Mouse (Mus musculus) gastrocnemius, adult 18-20 months (tissue): ENCODE measurements around the gene Zdhhc3. TPM values are rescaled to one million over a fixed set of nuclear protein-coding genes. Genes with fewer than 3 reads are reported as not detected.

Experiments
- DNase-seq: peaks from one replicate; pipeline ENCODE4 v3.0.0; 2021; ENCODE audit warnings: low spot score
- long read RNA-seq, 2 experiments: library from polyadenylated mRNA; stranded (forward); transcript quantifications; one replicate each; pipeline ENCODE4 v2.0.0; 2021
- total RNA-seq, 2 experiments: library from RNA; stranded (reverse); gene quantifications; 2 replicates each; pipeline ENCODE4 v1.2.3; 2021

Zdhhc3 gene
- total RNA-seq, result 10 to 100 TPM; 59.7 to 66.6 TPM
- long read RNA-seq, experiment 1, full-length matches to known transcripts, result 56 of 97 reads
- long read RNA-seq, experiment 1, partial matches to known transcripts, result 2 of 97 reads
- long read RNA-seq, experiment 1, other reads (novel, unspliced or antisense), result 39 of 97 reads
- long read RNA-seq, experiment 2, full-length matches to known transcripts, result 48 of 84 reads
- long read RNA-seq, experiment 2, partial matches to known transcripts, result 3 of 84 reads
- long read RNA-seq, experiment 2, other reads (novel, unspliced or antisense), result 33 of 84 reads

DNA sequence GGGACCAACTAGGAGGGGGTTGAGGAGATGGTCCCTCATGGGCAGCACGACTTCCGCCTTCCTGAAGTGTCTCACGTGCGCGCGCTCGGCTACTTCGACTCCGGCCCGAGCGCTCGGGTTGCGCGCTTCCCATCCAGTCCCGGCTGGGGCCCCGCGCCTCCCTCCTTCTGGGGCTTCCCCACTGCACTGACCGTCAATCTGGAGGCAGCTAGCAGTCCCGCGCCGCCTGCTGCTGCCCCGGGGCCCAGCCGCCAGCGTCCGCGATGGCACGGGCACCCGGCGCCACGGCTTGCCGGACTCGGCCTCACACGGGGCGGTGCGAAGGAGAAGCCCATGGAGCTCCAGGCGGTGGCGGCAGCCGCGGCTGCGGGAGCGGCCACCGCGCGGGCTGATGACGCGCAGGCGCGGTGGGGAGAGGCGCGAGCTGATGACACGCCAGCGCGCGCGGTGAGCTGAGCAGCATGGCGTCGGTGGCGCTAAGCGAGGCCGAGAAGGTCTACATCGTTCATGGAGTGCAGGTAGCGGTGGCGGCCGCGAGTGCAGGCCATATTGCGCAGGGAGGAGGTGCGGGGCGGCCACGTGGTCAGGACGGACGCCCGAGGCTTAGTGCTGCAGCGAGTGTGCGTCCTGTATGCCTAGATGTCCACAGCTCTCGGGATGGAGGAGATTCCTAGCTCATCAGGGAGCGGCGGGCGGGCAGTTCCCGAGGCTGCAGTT, at the start of gene Zdhhc3, which contains the start of gene Exosc7:
Gene Zdhhc3, minus strand, starts transcription at position 401 of the 717 bp plus-strand sequence.
Gene Exosc7, plus strand, starts transcription at position 411 of the 717 bp plus-strand sequence.
- DNase-seq, result peak; percentile 79

DNA sequence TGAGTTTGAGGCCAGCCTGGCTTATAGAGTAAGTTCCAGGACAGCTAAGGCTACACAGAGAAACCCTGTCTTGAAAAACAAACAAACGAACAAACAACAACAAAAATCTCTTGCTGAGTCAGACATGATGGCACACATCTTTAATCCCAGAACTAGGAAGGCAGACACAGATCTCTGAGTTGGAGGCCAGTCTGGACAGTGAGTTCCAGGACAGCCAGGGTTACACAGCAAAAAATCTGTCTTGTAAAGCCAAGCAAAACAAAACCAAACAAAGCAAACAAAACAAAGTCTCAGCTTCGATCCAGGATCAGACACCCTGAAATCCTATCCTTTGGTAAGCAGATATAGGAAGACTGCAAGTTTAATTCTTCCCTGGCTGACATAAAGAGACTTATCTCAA, 48.8 kb upstream of the Zdhhc3 start:
- DNase-seq, result no peak

DNA sequence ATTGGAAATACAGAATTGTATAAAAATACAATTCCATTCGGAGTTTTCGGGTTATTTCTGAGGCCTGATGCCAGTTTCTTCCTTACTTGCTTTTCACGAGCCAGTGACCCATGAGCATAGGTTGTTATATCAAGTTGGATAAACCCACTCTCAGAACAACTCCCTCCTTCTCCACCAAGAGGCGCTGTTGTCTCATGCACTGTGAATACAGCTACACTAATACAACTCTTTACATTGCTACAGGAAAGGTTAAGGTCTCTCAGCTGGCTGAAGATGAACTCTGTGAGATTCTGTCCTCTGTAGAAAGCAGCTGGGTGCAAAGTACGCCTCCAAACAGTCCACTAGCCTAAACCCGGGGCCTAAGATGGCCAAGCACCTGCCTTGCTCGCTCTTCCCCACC, 46.3 kb upstream of the Zdhhc3 start:
- peak; percentile 50 for DNase-seq

DNA sequence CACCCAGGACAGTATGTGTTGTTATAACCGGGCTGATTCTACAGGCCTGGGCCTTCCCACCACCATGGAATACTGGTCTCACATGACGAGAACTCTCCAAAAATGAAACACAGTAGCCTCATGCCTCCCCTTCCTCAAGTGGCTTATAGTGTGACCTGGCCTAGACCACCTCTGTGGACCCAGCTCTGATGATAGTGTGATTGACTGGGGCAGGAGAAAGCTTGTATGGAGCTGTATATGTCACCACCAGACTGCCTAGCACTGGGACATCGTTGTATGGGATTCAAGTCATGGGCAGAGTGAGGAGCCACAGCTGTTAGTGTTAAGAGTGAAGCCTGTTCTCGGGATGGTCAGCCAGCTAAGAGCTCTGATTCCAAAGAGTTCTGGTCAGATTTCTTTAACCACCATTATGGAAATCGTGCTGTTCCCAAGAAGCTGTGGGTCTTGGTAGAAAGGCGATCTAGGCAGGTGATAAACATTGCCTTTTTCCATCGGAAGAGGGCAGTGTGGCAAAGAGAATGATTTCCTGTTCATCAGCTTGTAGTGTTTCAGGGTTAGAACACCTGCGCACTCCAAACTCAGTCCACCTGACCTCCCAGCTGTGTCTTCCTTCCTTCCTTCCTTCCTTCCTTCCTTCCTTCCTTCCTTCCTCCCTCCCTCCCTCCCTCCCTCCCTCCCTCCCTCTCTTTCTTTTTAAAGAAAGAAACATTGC, 45.3 kb upstream of the Zdhhc3 start:
- no peak for DNase-seq

DNA sequence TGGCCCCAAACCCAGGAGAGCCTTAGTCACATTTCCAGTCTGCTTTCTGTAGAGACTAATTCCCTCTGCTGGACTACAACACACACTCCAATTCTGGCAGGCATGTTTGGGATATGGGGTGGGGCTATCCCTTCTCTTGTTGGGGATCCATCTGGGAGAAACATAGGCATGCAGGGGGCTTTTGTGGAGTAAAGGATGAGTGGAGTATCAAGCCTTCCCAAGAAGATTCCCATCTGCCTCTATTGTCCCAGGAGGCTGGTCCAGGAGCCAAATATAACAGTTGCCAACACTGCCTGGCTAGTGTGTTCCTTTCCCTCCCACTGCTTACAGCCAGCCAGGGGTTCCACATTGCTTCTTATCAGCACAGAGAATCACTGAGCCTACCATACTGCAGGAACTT, 44.7 kb upstream of the Zdhhc3 start:
- DNase-seq, result peak; percentile 66

DNA sequence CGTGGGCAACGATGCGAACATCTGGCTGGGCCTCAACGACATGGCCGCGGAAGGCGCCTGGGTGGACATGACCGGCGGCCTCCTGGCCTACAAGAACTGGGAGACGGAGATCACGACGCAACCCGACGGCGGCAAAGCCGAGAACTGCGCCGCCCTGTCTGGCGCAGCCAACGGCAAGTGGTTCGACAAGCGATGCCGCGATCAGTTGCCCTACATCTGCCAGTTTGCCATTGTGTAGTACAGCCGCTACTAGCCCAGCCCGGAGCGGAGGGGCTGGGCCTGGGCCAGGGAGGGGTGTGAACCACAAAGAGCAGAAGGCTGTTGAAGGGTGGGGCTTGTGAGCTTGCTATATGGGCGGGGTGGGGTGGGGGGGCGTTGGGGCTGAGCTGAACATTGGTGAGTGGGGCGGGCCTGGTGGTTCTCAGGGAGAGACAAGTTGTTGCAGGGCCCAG, 43.9 kb upstream of the Zdhhc3 start:
- DNase-seq, result peak; percentile 68

DNA sequence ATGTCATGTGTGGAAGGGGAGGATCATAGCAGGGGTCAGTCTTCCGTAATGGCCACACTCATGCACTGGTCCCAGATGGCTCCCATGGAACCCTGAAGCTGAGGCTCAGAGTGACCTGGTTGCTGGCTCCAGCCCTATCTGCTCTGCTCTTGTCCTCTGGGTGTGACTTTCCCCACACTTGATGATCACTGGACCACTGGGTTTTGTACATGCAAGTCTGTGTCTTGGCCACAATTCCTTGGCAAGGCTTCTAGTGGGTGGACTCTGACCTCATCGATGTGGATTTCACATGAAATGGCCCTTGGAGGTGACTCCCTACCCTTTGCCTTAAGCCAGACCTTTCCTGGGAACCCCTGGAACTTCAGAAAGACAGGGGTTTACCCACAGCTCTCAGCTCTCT, 40.1 kb upstream of the Zdhhc3 start:
- DNase-seq, result peak; percentile 75

DNA sequence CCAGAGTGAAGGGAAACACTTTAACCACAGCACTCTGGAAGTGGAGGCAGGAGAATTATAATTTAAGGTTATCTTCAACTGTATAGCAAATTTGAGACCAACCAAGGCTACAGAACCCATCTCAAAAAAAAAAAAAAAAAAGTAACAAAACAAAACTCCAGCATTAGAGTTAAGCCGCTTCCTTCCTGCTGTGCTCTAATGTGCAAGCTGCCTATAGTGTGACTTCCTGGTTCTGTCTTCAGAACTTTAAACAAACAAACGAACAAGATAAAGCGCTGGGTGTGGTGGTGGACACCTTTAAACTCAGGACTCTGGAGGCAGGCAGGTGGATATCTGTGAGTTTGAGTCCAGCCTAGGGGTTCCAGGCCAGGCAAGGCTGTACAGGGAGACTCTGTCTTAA, 39.0 kb upstream of the Zdhhc3 start:
- no peak for DNase-seq

DNA sequence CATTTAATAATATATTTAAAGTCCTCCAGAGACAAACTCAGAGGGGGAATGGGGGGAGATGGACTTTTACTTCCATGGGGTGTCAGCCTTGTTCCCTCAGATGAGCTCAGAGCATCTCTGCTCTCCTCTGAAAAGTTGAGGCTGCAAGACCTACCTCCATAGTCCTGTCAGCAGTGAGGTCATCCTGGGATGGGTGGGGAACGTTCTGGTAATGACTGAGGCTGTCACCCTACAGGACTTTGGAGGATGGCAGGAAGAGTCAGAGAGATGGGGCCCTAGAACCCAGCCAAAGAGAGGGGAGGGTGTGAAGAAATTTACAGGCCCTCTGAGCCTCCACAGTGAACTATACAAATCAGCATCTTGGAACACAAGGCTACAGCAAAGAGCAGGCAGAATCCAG, 38.6 kb upstream of the Zdhhc3 start:
- peak; percentile 64 for DNase-seq

DNA sequence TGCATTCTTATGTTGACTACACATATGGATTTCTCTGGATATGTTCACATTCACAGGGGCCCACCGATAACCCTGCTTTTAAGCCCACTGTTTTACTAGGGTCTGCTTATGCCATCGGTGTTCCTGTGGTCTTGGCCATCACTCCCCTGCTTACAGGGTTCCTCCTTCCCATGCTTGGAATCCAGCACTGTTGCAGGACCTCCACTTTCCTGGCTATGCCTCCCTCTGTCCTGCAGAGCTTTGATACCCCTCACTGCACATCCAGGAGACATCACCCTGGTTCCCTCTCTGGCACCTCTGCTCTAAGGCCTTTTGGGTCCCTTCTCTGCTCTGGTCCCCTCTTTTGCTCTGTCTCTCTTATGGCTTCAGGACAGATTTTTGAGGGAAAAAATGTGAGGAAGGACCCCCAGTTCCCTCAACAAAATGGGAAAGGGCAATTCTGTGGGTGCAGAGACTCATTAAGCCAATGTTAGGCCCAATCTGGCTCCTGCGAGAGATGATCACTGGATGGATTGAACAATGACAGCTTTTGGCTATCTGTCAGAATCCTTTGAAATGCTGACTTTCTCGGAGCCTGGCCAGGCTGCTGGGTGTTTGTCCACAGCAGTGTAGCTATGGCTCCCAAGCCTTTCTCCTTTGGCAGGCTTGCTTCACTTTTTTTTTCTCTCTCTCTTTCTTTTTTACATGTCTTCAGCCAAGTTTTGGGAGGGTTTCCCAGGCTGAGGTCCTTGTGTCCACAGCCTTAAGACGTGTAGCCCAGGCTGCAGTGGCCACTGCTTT, 37.4 kb upstream of the Zdhhc3 start, which contains the start of gene Clec3b:
Gene Clec3b, plus strand, starts transcription at position 706 of the 780 bp plus-strand sequence.
- peak; percentile 71 for DNase-seq

DNA sequence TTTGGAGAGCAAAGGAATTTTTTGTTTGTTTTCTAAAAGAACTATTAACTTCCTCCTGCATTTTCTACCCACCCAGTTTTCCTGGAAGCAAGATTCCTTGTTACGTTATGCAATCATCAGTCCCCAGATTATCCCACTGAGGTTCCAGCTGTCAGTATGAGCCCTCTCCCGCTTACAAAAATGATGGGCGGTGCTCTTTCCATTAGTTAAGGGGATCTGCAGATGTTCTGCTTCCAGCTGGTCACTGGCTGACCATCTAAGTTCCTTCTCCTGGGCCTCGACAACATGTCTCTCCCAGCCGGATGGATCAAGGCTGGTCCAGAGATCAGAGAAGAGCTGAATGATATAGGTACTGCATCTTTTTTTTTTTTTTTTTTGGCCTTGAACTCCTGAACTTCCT, 35.4 kb upstream of the Zdhhc3 start:
- peak; percentile 72 for DNase-seq

DNA sequence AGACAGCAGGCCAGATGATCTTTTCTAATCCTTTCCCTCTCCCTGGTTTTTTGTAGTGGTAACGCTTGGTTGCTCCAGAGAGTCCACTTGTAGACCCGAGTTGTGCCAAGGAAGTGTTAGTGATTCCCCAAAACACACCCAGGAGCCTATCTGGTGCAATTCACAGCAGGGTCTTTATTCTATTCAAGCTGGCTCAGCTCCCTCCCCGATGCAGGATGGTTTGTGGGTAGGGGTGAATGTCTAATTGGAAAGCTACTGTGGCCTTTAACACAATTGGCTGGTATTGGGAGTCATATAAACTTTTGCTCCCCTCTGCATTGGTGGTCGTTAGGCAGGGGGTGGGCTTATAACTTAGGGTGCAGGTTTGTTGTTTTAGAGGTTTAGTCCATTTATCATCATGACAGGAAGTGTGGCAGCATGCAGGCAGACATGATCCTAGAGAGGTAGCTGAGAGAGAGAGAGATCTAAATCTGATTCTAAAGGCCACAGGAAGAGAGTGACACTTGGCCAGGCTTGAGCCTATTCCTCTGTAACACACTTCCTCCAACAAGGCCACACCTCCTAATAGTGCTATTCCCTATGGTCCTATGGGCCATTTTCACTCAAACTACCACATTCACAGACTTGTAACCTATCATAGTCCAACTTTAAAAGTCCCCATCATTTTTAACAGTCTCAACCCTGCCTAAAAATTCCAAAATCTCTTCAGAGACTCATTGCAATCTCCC, 27.0 kb upstream of the Zdhhc3 start:
- no peak for DNase-seq

DNA sequence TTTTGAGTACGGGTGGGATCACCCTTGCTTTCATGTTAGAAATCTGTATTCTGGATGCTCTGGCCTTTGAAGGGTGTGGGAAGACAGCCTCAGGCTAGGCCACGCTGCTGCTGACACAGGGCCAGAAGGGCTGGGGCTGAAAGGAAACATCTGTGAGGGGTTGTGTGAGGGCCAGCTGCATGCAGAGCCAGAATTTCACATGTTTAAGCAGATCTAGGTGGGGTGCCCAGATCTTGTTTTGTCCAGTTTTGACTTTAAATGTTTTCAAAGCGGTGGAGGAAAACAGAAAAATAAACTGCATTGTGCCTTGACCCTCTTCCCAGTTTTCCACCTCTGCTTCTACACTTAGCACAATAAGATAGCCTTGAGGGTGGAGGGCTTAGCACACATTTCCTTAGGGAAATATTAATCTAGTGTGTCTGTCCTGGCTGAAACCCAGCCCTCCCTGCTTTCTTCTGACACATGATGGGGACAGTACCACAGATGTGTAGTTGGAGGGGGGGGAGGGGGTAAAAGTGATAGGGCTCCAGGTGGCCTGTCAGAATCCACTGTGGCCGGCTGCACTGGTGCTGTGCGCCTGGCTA, 26.0 kb upstream of the Zdhhc3 start:
- DNase-seq, result peak; percentile 79

DNA sequence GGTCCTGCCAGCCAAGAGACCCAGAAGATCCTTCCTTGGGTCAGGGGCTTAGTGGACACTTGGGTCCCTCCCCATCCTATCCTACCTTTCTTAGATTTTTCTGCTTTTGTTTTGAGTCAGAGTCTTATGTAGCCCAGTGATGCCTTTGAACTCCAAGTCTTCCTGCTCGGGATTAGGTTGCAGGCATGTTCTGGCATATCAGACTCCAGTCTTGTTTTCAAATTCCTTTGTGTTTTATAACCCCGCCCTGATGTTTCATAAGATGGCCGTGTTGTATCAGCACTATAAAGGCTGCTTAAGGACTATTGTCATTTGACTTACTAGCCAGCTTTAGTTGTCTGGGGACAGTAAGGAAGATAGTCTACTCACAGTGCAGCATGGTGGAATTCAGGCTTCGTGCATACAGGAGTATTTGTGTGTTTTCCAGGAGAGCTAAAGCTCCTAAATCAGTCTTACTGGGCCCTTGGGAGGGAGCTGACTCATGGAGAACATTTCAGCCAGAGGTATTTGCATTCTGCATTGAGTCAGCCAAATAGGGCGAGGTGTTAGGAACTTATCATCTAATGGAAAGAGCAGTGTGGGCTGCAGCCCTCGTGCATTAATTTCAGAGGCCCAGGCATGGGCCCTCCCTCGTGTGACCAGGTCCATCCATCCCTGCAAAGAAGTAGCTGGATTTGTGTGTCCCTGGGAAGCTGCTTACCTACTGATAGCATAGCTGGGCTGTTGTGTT, 24.1 kb upstream of the Zdhhc3 start:
- DNase-seq, result peak; percentile 63

DNA sequence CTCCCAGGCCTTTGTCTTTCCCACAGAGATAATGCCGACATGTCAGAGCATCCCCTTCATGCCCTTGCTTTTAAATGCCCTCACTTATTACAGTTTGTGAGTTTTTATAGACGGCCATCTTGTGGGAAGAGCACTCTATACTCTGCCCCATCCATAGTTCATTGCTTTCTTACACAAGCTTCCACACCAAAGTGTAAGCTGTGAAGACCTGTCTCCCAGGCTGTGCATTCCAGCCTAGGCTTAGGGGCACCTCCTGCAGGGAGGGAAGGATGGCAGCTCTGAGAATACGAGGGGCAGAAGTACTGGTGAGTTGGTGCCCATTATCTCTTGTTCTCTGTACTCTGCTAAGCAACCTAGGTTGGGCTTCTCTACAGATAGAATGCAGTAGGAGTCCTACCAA, 20.0 kb upstream of the Zdhhc3 start:
- no peak for DNase-seq

DNA sequence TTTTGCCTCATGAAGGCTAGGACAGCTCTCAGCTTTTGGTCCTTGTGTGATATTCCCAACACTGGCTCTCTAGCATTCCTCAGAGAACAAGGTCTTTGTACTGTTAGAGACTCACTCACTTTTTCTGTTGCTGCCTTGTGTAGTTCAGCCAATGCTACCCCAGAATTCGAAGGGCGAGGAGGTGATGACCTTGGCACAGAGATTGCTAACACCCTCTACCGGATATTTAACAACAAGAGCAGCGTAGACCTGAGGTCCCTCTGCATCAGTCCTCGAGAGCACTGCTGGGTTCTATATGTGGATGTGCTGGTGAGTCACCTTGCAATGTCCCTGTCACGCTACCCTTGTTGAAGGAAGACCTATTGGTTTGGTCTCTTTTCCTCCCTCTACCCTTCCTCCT, 14.7 kb upstream of the Zdhhc3 start:
- no peak for DNase-seq

DNA sequence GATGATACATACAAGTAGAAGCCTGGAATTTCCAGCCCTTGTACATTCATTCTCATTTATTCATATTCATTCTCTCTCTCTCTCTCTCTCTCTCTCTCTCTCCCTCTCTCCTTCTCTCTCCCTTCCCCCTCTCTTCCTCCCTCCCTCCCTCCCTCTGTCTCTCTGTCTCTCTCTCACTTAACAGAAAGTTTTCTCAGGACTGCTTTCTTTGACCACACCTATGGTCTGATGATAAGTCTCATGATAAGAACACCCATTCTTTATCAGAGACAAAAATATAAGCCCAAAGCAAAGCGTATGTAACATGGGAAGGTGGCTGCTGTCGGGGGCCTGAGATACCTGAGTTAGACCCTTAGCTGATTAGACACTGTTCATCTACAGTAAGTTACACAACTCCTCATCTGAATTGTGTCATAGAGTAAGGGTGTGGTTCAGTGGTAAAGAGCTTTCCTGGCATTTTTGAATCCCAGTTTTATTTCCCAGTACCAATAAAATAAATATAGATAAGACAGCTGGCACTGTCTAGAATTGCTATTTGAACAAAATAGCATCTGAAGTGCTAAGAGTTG, 11.5 kb upstream of the Zdhhc3 start:
- DNase-seq, result no peak

DNA sequence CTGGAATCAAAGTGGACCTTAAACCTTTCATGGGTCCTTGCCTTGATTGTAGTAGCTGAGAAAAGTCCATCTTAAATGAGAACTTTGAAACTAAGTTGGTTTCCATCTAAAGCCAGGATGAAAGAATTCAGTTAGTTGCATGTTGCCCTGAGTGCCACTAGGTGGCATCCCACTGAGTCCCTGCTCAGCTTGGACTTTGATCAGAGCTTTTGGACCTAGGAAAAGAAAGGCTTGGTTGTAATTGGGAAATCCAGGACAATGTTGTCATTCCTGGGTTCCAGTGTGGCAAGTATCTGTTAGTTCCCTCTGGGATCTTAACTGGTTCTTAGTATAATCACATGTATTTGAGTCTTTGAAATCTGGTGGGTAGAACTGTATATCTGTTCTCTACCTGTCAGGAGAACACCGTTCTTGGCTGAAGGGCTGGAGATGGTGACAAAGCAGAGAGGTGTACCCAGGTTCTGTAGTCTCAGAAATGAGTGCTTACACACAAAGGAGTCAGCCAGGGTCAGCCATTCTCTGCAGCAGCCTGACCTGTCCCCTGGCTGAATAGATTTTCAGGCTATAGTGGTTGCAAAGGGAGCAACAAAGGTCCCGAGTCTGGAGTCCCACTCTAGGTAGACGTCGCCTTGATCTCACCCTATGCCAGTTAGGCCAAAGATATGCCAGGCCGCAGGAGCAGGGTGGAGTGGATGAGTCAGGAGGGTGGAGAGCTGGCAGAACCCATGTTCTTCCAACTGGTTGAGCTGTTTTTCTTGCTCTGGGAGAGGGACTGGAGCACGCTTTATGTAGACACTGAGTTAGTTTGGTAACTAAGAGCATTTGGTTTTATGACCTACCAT, 10.8 kb upstream of the Zdhhc3 start:
- DNase-seq, result peak; percentile 45
